Mouse (Mus musculus): Measurements from ENCODE around the gene Ap2a2. TPM values are rescaled to one million over a fixed set of nuclear protein-coding genes. Genes with fewer than 3 reads are reported as not detected.
"Not testable (repeated sequence)": the region's sequence is repeated elsewhere in the genome, so short reads cannot be mapped to it uniquely, and the experiment has no call there.

Ap2a2 gene
- polyA plus RNA-seq, 1 experiment from 2014 or later: 109 TPM

DNA sequence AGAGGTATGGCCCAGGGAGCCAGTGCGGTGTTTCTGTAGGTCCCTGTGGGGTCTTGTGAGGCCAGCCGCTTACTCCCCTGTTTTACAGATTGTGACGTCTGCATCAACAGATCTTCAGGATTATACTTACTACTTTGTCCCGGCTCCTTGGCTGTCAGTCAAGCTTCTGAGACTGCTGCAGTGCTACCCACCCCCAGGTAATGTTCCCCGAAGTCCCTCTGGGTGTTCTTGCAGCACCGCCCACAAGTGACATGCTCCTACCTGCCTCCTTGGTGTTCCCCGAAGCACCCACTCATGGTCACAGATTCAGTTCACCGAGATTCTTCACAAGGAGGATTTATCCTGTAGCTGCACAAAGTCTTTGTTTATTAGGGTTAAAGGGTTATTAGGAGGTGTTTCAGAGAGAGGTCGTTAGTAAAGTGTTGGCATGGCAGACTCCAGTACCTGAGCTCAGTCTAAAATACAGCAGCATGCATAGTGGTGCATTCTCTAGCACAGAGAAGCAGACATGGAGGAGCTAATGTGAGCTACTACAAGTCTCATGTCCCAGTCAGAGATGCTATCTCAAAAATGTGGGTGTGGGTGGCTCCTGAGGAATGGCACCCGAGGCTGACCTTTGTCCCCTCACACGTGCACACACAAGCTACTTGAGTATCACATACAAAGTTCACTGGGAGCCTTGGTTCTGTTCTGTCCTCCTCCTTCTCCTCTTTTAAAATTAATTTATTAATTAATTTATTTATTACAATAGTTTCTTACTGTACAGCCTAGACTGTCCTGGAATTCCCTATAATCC, 47.9 kb downstream of the Ap2a2 start:
- Histone ChIP-seq H3K9me3 (replicated peaks) (no peaks in the 10 kb centered on the region), H3K4me2 (no peak overlapping the region), H3K36me3 (peaks cover 77% of the 10 kb centered on the region), H3K27me3 (replicated peaks) (no peaks in the 10 kb centered on the region), H3K27ac (replicated peaks) (no peak overlapping the region), H3K4me3 (replicated peaks) (no peak overlapping the region), H3K9ac (replicated peaks) (no peak overlapping the region), H3K4me1 (peaks cover 20% of the 10 kb centered on the region)
- no peak for ATAC-seq (ENCODE audit: low FRiP score)
- WGBS: 91% methylated on average over 11 of the region's 11 CpGs

DNA sequence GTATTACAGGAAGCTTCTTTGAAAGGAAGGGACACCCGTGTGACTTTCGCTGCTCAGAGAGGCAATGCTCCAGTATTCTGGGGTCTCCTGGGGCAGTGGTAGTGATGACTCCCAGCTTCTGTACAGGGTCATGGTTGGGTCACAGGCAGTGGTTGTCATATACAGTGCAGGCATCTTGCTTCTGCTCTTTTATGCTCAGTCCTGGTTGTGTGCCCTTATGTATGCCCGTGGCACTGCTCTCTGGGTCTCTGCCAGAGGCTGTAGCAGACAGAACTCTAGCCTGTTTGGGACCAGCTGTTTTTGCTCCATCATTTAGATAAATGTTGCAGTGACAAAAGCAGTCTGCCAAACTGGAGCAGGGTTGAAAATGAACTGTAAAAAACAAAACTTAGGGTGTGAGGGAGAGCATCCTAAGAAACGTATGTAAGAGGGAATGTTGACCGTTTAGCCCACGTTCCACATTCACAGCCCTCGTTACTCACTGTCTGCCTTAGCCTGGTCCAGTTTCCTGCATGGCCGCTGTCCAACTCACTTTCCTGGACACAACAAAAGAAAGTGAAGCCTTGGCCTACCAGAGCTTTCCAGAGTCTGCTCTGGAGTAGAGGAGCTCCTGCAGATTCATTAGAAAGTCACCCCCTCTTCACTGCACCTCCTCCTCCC, 49.9 kb downstream of the Ap2a2 start:
- Histone ChIP-seq H3K36me3 (peaks cover 74% of the 10 kb centered on the region), H3K27ac (replicated peaks) (peak overlapping the region; percentile 46; the same call in 1 of the 2 replicates), H3K9ac (replicated peaks) (no peak overlapping the region), H3K4me1 (peaks cover 20% of the 10 kb centered on the region), H3K4me2 (no peak overlapping the region), H3K9me3 (replicated peaks) (no peaks in the 10 kb centered on the region), H3K27me3 (replicated peaks) (no peaks in the 10 kb centered on the region), H3K4me3 (replicated peaks) (no peak overlapping the region)
- WGBS: 61% methylated on average over 8 of the region's 8 CpGs
- ATAC-seq (ENCODE audit: low FRiP score): peak; percentile 38; the same call in 1 of the 2 replicates

DNA sequence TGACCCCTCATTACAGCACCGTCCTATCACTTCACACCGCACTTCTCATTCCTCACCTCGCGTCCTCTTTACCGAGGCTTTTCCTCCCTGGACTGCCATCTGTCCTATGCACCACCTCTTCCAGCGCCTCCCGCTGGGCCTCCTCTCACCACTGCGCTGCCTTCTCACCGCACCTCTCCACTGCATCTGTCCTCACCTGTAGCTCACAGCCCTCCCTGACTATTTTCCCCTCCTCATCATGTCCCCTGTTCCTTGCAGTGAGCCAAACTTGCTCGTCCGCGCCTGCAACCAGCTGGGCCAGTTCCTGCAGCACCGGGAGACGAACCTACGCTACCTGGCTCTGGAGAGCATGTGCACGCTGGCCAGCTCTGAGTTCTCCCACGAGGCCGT, 50.4 kb downstream of the Ap2a2 start:
- Histone ChIP-seq H3K9ac (replicated peaks) (no peak overlapping the region), H3K9me3 (replicated peaks) (no peaks in the 10 kb centered on the region), H3K4me3 (replicated peaks) (no peak overlapping the region), H3K27ac (replicated peaks) (peak overlapping the region; percentile 46; the same call in 1 of the 2 replicates), H3K36me3 (peaks cover 72% of the 10 kb centered on the region), H3K27me3 (replicated peaks) (no peaks in the 10 kb centered on the region), H3K4me2 (no peak overlapping the region), H3K4me1 (peaks cover 20% of the 10 kb centered on the region)
- no peak for ATAC-seq (ENCODE audit: low FRiP score)
- 88% methylated on average over 18 of the region's 18 CpGs for WGBS

DNA sequence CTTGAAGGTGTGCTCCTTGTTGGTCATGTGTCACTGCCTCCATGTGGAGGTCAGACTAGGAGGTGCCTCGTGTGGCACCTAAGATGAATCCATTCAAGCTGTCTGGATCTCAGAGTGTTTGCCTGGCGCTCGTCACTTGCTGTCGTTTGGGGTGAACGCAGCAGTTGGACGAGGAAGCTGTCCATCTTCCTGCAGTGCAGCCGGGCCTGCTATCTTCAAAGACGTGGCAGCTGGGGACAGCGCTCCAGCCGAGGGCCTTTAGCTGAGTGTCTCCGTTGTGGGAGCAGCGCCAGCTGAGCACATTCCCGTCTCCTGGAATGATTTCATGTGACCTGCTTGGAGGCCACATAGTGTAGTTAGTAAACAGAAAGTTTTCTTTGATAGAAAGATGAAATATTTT, 50.8 kb downstream of the Ap2a2 start:
- H3K36me3 ChIP-seq: peaks cover 72% of the 10 kb centered on the region
- no peak overlapping the region for H3K9ac ChIP-seq (replicated peaks)
- H3K4me1 ChIP-seq: peaks cover 20% of the 10 kb centered on the region
- no peaks in the 10 kb centered on the region for H3K9me3 ChIP-seq (replicated peaks)
- 80% methylated on average over 13 of the region's 13 CpGs for WGBS
- H3K4me3 ChIP-seq (replicated peaks): no peak overlapping the region
- H3K4me2 ChIP-seq: no peak overlapping the region
- H3K27ac ChIP-seq (replicated peaks): peak overlapping the region; percentile 46; the same call in 1 of the 2 replicates
- H3K27me3 ChIP-seq (replicated peaks): no peaks in the 10 kb centered on the region
- no peak for ATAC-seq (ENCODE audit: low FRiP score)

DNA sequence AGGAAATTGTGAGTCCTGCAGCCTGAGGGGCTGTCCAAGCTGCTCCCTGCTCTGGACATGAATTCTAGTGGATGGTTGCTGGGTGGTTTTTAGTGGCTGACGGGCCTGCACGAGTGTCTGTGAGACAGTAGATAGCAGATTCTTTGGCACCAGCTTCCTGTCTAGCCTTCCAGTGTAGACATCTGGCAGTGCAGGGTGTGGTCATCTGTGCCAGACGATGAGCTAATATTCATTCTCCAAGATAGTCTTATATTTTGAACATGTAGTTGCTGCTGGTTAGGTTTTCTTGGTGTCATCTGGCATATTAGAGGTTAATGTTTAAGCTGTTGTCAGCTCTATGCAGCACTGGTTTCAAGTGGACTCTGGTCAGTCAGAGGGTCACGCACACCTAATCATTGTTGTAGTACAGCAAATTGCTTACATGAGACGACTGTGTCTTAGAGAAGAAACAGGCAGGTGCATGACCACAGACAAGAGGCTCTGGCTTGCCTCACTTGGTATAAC, 52.4 kb downstream of the Ap2a2 start:
- Histone ChIP-seq H3K9ac (replicated peaks) (no peak overlapping the region), H3K27me3 (replicated peaks) (no peaks in the 10 kb centered on the region), H3K4me1 (peaks cover 20% of the 10 kb centered on the region), H3K36me3 (peaks cover 76% of the 10 kb centered on the region), H3K27ac (replicated peaks) (no peak overlapping the region), H3K4me2 (no peak overlapping the region), H3K4me3 (replicated peaks) (no peak overlapping the region), H3K9me3 (replicated peaks) (no peaks in the 10 kb centered on the region)
- no peak for ATAC-seq (ENCODE audit: low FRiP score)
- 93% methylated on average over 5 of the region's 5 CpGs for WGBS

DNA sequence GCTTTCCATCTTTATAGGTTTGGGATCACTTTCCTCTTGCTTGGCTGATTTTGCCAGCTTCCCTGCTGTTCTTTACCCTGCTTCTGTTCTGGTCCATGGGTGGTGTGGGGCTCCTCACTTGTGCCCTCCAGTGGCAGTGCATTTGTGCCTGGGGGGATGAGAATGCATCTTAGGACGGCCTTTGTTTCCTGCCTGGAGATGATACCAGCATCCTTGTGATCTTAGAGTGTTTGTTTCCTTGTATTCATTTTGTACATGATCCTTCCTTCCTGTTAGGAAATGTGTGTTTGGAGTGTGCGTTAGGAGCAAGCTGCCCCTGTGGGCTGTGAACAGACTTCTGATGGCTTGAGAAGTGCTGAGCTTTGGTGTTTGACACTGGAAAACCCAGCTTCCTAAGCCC, 62.2 kb downstream of the Ap2a2 start:
- H3K4me3 ChIP-seq (replicated peaks): no peak overlapping the region
- H3K9ac ChIP-seq (replicated peaks): no peak overlapping the region
- no peaks in the 10 kb centered on the region for H3K27me3 ChIP-seq (replicated peaks)
- WGBS: 92% methylated on average over 2 of the region's 2 CpGs
- no peaks in the 10 kb centered on the region for H3K9me3 ChIP-seq (replicated peaks)
- ATAC-seq (ENCODE audit: low FRiP score): no peak
- no peak overlapping the region for H3K27ac ChIP-seq (replicated peaks)
- peaks cover 86% of the 10 kb centered on the region for H3K36me3 ChIP-seq
- no peak overlapping the region for H3K4me2 ChIP-seq
- H3K4me1 ChIP-seq: no peaks in the 10 kb centered on the region

DNA sequence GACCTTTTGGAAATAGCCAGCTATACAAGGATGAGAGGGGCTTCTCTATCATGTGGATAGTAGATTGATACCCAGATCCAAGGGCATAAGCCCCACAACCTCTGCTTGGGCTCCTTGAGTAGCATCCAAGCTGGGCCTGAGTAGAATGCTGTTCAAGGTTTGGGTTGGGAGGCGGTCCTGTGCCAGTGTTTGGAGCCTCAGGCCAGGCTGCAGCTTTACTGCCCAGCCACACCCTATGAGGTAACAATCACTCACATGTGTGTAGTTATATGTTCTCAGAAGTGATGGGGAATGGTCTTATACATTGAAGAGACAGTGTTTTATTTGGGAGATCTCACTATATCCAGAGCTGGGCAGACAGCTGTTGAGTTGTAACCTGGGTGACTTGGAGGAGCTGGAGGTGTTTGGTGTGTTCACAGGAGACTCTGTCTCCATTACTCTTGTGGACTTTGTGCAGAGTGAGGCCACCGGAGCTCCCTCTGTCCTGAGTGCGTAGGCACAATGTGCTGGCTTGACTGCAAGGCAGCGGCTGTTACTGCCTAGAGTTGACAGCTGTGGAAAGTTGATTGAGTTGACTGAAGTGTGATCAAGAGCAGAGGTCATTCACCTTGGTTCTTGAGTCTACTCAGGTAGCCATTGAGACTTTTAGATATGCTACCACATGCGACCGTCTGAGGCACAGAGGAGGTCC, 63.3 kb downstream of the Ap2a2 start:
- H3K9me3 ChIP-seq (replicated peaks): no peaks in the 10 kb centered on the region
- no peaks in the 10 kb centered on the region for H3K4me1 ChIP-seq
- H3K4me2 ChIP-seq: no peak overlapping the region
- H3K36me3 ChIP-seq: peaks cover 88% of the 10 kb centered on the region
- H3K4me3 ChIP-seq (replicated peaks): no peak overlapping the region
- WGBS: 95% methylated on average over 6 of the region's 6 CpGs
- no peak overlapping the region for H3K9ac ChIP-seq (replicated peaks)
- H3K27ac ChIP-seq (replicated peaks): no peak overlapping the region
- no peak for ATAC-seq (ENCODE audit: low FRiP score)
- H3K27me3 ChIP-seq (replicated peaks): no peaks in the 10 kb centered on the region

DNA sequence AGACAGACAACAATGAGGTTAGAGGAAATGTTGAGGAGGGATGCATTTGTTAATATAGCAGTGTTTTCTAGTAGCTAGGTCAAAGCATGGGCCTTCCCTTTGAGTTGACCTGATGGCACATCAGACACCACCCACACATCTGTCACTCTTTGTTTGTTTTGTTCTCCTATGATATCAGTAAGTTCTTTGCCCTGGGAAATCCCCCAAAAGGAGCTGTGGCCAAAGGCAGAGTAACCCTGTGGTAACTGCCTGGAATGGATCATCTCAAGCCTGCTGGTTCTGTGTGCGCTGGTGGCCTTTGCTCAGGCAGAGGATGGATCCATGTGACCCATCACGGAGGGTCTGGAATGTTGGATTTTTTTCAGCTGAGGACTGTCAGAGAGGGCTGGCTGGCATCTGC, 66.0 kb downstream of the Ap2a2 start:
- Histone ChIP-seq H3K9me3 (replicated peaks) (no peaks in the 10 kb centered on the region), H3K27ac (replicated peaks) (no peak overlapping the region), H3K9ac (replicated peaks) (no peak overlapping the region), H3K36me3 (peaks cover 88% of the 10 kb centered on the region), H3K27me3 (replicated peaks) (no peaks in the 10 kb centered on the region), H3K4me2 (no peak overlapping the region), H3K4me1 (no peaks in the 10 kb centered on the region), H3K4me3 (replicated peaks) (no peak overlapping the region)
- WGBS: 88% methylated on average over 2 of the region's 2 CpGs
- ATAC-seq (ENCODE audit: low FRiP score): no peak

DNA sequence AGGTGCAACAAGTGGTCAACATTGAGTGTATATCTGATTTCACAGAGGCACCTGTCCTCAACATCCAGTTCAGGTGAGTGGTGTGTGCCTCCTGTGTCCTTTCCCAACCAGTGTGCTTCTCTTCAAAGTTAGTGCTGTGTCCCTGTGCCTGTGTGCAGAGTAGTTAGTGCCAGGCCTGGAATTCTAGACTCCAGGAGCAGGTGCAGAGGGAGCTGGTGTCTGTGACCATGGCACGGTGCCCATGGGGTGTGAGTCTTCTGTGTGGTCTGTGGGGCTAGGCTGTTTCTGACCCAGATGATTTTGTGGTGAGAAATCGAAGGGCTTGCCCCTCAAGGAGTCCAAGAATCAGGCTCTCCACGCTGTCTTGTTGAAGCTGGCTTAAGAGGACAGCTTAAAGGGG, 67.3 kb downstream of the Ap2a2 start:
- ATAC-seq (ENCODE audit: low FRiP score): no peak
- peaks cover 87% of the 10 kb centered on the region for H3K36me3 ChIP-seq
- no peaks in the 10 kb centered on the region for H3K9me3 ChIP-seq (replicated peaks)
- H3K27me3 ChIP-seq (replicated peaks): no peaks in the 10 kb centered on the region
- no peak overlapping the region for H3K27ac ChIP-seq (replicated peaks)
- no peak overlapping the region for H3K9ac ChIP-seq (replicated peaks)
- WGBS: 95% methylated on average over 3 of the region's 3 CpGs
- H3K4me3 ChIP-seq (replicated peaks): no peak overlapping the region
- no peaks in the 10 kb centered on the region for H3K4me1 ChIP-seq
- no peak overlapping the region for H3K4me2 ChIP-seq

DNA sequence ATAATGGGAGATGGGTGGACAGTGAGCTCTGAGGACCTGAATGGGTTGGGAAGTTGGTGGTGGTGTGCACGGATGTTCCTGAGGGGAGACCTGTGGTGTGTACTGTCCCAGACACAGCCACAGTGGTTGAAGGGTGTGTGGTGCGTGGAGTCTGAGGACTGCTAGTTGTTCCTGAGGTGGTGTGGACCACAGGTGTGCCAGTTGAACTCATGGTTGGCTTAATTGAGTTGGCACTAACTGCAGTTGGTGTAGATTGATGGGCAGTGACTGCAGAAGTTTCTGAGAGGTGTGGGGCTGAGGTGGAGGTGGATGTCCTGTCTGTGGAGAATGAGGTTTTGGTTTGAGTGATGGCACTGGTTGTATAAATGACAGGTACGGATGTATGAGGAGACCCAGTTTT, 76.1 kb downstream of the Ap2a2 start:
- ATAC-seq (ENCODE audit: low FRiP score): peak; percentile 58
- WGBS: 100% methylated on average over 2 of the region's 3 CpGs
- H3K27ac ChIP-seq (replicated peaks); H3K4me3 ChIP-seq (replicated peaks); H3K9ac ChIP-seq (replicated peaks); H3K4me1 ChIP-seq; H3K27me3 ChIP-seq (replicated peaks); H3K4me2 ChIP-seq; H3K9me3 ChIP-seq (replicated peaks): not testable (repeated sequence)
- H3K36me3 ChIP-seq: peaks cover 15% of the 10 kb centered on the region

DNA sequence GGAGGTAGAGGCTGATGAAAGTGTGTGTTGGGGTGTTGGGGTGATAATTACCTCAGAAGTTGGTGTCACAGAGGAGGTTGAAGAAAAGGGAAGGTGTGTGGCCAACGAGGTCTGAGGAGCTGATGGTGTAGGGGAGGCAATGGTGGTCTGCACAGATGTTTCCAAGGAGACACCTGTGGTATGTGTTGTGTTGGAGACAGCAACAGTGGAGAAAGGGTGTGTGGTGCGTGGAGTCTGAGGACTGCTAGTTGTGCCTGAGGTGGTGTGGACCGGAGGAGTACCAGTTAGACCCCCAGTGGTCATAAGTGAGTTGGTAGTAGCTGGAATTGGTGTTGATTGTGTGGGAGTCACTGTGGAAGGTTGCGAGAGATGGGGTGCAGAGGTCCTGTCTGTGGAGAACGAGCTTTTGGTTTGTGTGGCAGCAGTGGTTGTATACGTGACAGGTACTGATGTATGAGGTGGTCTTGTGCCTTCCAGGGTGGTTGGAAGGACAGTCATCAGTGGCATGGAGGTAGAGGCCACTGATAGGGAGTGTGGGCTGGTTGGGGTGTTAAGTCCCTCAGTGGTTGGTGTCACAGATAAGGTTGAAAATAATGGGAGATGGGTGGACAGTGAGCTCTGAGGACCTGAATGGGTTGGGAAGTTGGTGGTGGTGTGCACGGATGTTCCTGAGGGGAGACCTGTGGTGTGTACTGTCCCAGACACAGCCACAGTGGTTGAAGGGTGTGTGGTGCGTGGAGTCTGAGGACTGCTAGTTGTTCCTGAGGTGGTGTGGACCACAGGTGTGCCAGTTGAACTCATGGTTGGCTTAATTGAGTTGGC, 76.8 kb downstream of the Ap2a2 start:
- peaks cover 10% of the 10 kb centered on the region for H3K36me3 ChIP-seq
- 93% methylated on average over 6 of the region's 8 CpGs for WGBS
- not testable (repeated sequence) for H3K4me1 ChIP-seq; H3K4me2 ChIP-seq; H3K9ac ChIP-seq (replicated peaks); H3K27me3 ChIP-seq (replicated peaks); H3K4me3 ChIP-seq (replicated peaks); H3K27ac ChIP-seq (replicated peaks); H3K9me3 ChIP-seq (replicated peaks)
- peak; percentile 73 for ATAC-seq (ENCODE audit: low FRiP score)

Measured in neural tube, embryonic 15.5 days (tissue).